Mouse (Mus musculus) embryo, embryonic 10.5 days (tissue): ENCODE data around the gene Lmtk2.

Experiments
- DNase-seq: peaks from one replicate; pipeline ENCODE4 v3.0.0-alpha.2; 2015; ENCODE audit warnings: low spot score

Lmtk2 gene

GRCm38 (mm10) chr5:144219306-144219705 lies 119.1 kb downstream of the Lmtk2 start:
- DNase-seq, result peak; percentile 36

- DNase-seq, result no peak
These were observed 119.7 kb downstream of the Lmtk2 start for GRCm38 (mm10) chr5:144219936-144220335.

GRCm38 (mm10) chr5:144221305-144221704 lies 121.1 kb downstream of the Lmtk2 start:
- DNase-seq, result no peak

- DNase-seq, result peak; percentile 14
These were observed 122.7 kb downstream of the Lmtk2 start for GRCm38 (mm10) chr5:144222811-144223502.

- DNase-seq, result peak; percentile 96
These were observed 123.2 kb downstream of the Lmtk2 start, which contains the start of gene Tecpr1 for GRCm38 (mm10) chr5:144223503-144223862. TSS of gene Tecpr1 (minus strand) at chr5:144223615.

GRCm38 (mm10) chr5:144223899-144224816 lies 123.9 kb downstream of the Lmtk2 start:
- DNase-seq, result no peak

- no peak for DNase-seq
These were observed 126.0 kb downstream of the Lmtk2 start for GRCm38 (mm10) chr5:144226220-144226619.

- no peak for DNase-seq
These were observed 130.0 kb downstream of the Lmtk2 start for GRCm38 (mm10) chr5:144230216-144230615.

- DNase-seq, result no peak
These were observed 131.2 kb downstream of the Lmtk2 start for GRCm38 (mm10) chr5:144231410-144231809.

- no peak for DNase-seq
These were observed 132.3 kb downstream of the Lmtk2 start for GRCm38 (mm10) chr5:144232531-144232930.

GRCm38 (mm10) chr5:144234222-144234621 lies 134.0 kb downstream of the Lmtk2 start:
- DNase-seq, result no peak

GRCm38 (mm10) chr5:144234714-144235113 lies 134.5 kb downstream of the Lmtk2 start:
- no peak for DNase-seq
